Mouse (Mus musculus) lung, postnatal 0 days (tissue): ENCODE measurements around the gene Hs3st1. TPM values are rescaled to one million over a fixed set of nuclear protein-coding genes. Genes with fewer than 3 reads are reported as not detected.
A peak's percentile ranks its signal among the peaks of the same experiment; 100 is the strongest.

Source experiments
- ATAC-seq: fragments of 200-750 bp; cut with Nextera tagmentation; 2 replicates; pipeline ENCODE4 v1.8.0; 2017; ENCODE audit warnings: moderate library complexity
- DNase-seq: peaks from one replicate; pipeline ENCODE4 v3.0.0-alpha.2; 2016; ENCODE audit warnings: low spot score
- H3K27ac ChIP-seq: fragments of 300-500 bp; sonication (generic); 2 replicates; pipeline ENCODE4 v1.5.1; 2014; ENCODE audit warnings: antibody characterized with exemption, mild to moderate bottlenecking, low read length, mixed read lengths
- H3K27me3 ChIP-seq: fragments of 300-500 bp; sonication (generic); replicated peaks from 2 replicates; pipeline ENCODE4 v1.6.1; 2014; ENCODE audit warnings: low read length, mixed read lengths; ENCODE audit not compliant: insufficient read depth
- H3K36me3 ChIP-seq: fragments of 300-500 bp; sonication (generic); 2 replicates; pipeline ENCODE4 v1.6.1; 2014; ENCODE audit warnings: low read length, mixed read lengths; ENCODE audit not compliant: insufficient read depth
- H3K4me1 ChIP-seq: fragments of 300-500 bp; sonication (generic); 2 replicates; pipeline ENCODE4 v1.6.1; 2014; ENCODE audit warnings: antibody characterized with exemption, low read depth, low read length, mixed read lengths; ENCODE audit not compliant: insufficient read depth
- H3K4me2 ChIP-seq: fragments of 300-500 bp; sonication (generic); replicated peaks from 2 replicates; pipeline ENCODE4 v1.6.1; 2014; ENCODE audit warnings: low read depth, mild to moderate bottlenecking, low read length, moderate library complexity, mixed read lengths
- H3K4me3 ChIP-seq: fragments of 300-500 bp; sonication (generic); 2 replicates; pipeline ENCODE4 v1.5.1; 2014; ENCODE audit warnings: low read depth, low read length
- H3K9ac ChIP-seq: fragments of 300-500 bp; sonication (generic); replicated peaks from 2 replicates; pipeline ENCODE4 v1.6.1; 2014; ENCODE audit warnings: low read depth, mild to moderate bottlenecking
- H3K9me3 ChIP-seq: fragments of 300-500 bp; sonication (generic); 2 replicates; pipeline ENCODE4 v1.6.1; 2016; ENCODE audit warnings: low read length, mixed read lengths
- CTCF ChIP-seq: IDR thresholded peaks from 2 replicates; pipeline ENCODE4 v1.5.1; 2016; ENCODE audit warnings: antibody characterized with exemption, mild to moderate bottlenecking
- EP300 ChIP-seq: IDR thresholded peaks from 2 replicates; pipeline ENCODE4 v1.6.1; 2016; ENCODE audit warnings: antibody characterized with exemption, mild to moderate bottlenecking, control low read depth
- WGBS: fragments of 180-500 bp; shearing (Covaris S2); extraction: QIAGEN DNeasy Blood & Tissue Kit; methylation state at CpG from one replicate; pipeline ENCODE4 v1.1.7; 2014; 5-methylcytosine and 5-hydroxymethylcytosine counted together
- polyA plus RNA-seq: library from polyadenylated mRNA; unstranded; fragments of >200 nt; fragmentation: Nextera tagmentation; extraction: Ambion mirVana; gene quantifications from 2 replicates; pipeline ENCODE4 v1.2.1, GENCODE M21; 2015

Gene Hs3st1
- polyA plus RNA-seq, 1 experiment from 2014 or later = 17.5 TPM

- no peak for TF ChIP-seq CTCF
- TF ChIP-seq EP300 = no peak
- 57% methylated on average over 5 of the region's 5 CpGs for WGBS
Measured at GRCm38 (mm10) chr5:39771680-39772348, 16.5 kb upstream of the Hs3st1 start.

GRCm38 (mm10) chr5:39761682-39762456 lies 6.6 kb upstream of the Hs3st1 start:
- Histone ChIP-seq H3K36me3 (no peaks in the 10 kb centered on the region), H3K9ac (no peak overlapping the region), H3K4me3 (no peak overlapping the region), H3K9me3 (no peaks in the 10 kb centered on the region), H3K27ac (no peak overlapping the region), H3K4me1 (no peaks in the 10 kb centered on the region), H3K4me2 (no peak overlapping the region), H3K27me3 (no peaks in the 10 kb centered on the region)
- DNase-seq = no peak
- TF ChIP-seq CTCF (no peak), EP300 (no peak)
- ATAC-seq = no peak
- 66% methylated on average over 8 of the region's 8 CpGs for WGBS

More at GRCm38 (mm10) chr5:39771680-39772348, 16.5 kb upstream of the Hs3st1 start:
- Histone ChIP-seq H3K4me3 (no peak overlapping the region), H3K27me3 (no peaks in the 10 kb centered on the region), H3K9me3 (no peaks in the 10 kb centered on the region), H3K4me2 (no peak overlapping the region), H3K4me1 (no peaks in the 10 kb centered on the region), H3K36me3 (no peaks in the 10 kb centered on the region), H3K9ac (no peak overlapping the region), H3K27ac (no peak overlapping the region)
- no peak for DNase-seq
- no peak for ATAC-seq

- WGBS = 34% methylated on average over 2 of the region's 2 CpGs
- H3K4me2 ChIP-seq = no peak overlapping the region
- no peak for TF ChIP-seq EP300
- no peak for TF ChIP-seq CTCF
- H3K27ac ChIP-seq = no peak overlapping the region
- H3K36me3 ChIP-seq = no peaks in the 10 kb centered on the region
- no peak overlapping the region for H3K9ac ChIP-seq
- ATAC-seq (no peak; the same call in 1 of the 2 replicates), DNase-seq (peak; percentile 58)
- H3K27me3 ChIP-seq = no peaks in the 10 kb centered on the region
- H3K4me3 ChIP-seq = no peak overlapping the region
- H3K9me3 ChIP-seq = no peaks in the 10 kb centered on the region
- H3K4me1 ChIP-seq = no peaks in the 10 kb centered on the region
Measured at GRCm38 (mm10) chr5:39758890-39759475, 3.7 kb upstream of the Hs3st1 start.

DNA sequence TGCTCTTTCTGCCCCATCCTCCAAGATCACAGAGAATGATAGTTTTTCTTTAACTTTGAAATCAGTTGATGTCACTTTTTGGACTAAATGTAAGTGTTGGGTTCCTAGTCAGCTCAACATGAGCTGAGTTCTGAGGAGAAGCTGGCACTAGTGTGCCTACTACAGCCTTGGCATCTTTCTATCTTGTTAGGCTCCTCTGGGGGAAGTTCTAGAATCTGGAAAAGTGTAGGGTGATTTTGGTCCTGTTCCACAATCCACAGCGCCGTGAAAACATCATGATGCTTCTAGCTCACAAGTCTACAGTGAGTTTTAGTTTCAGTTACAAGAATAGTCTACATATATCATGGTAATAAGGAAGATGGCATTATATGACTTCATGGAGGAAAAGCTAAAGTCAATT lies 18.4 kb downstream of the Hs3st1 start:
- no peak overlapping the region for H3K27ac ChIP-seq
- no peaks in the 10 kb centered on the region for H3K9me3 ChIP-seq
- H3K27me3 ChIP-seq = no peaks in the 10 kb centered on the region
- DNase-seq (no peak), ATAC-seq (no peak)
- no peaks in the 10 kb centered on the region for H3K4me1 ChIP-seq
- H3K4me3 ChIP-seq = no peak overlapping the region
- H3K9ac ChIP-seq = no peak overlapping the region
- no peak for TF ChIP-seq EP300
- H3K4me2 ChIP-seq = no peak overlapping the region
- no peaks in the 10 kb centered on the region for H3K36me3 ChIP-seq
- 93% methylated on average over 2 of the region's 2 CpGs for WGBS

DNA sequence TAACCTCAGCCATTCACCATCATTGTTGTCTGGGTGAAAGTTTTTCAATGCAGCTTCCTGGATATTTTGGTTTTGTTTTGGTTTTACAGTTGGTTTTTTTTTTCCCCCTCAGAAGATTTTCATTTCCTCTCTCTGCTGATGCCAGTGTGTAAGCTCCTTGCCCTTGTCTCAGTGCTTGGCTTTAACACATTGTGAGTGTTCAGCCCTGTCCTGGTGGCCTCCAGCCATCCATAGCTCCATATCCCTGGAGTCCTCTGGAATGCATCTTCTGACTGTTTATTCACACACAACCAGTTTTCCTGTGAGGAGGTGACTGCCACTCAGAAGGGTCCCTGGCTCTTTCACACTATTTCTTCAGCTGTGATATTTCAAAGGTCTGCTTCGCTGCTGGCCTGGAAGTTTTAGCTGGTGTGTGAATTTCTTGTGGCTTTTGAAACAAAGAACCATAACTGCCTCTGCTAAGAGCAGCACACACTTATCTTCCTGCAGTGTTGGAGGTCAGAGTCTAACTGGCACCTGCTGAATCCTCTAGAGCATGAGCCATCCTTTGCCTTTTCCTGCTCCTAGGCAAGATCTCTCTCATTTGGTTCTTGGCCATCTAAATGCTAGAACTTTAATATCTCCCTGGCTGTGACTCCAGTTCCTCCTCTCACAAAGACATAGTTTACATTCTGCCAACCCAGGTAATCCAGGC lies 21.4 kb downstream of the Hs3st1 start:
- TF ChIP-seq CTCF (no peak), EP300 (no peak)
- H3K27me3 ChIP-seq = no peaks in the 10 kb centered on the region
- no peak overlapping the region for H3K4me2 ChIP-seq
- DNase-seq (no peak), ATAC-seq (no peak)
- H3K9ac ChIP-seq = no peak overlapping the region
- no peaks in the 10 kb centered on the region for H3K36me3 ChIP-seq
- H3K9me3 ChIP-seq = no peaks in the 10 kb centered on the region
- no peak overlapping the region for H3K27ac ChIP-seq
- H3K4me1 ChIP-seq = no peaks in the 10 kb centered on the region
- H3K4me3 ChIP-seq = no peak overlapping the region
- WGBS = 73% methylated on average over 1 of the region's 1 CpGs
